ENCODE assay signal across 17 mouse cellular contexts in genomic region chr6:35353416-35353815, GRCm38 (mm10). TPM values are rescaled to one million over a fixed set of nuclear protein-coding genes. Genes with fewer than 3 reads are reported as not detected.
DNase-seq lines count a peak whose midpoint lies in the region; ATAC-seq lines count a peak whose summit lies in the region.
"Had no signal": no experiment of that assay in that cellular context is flagged by ENCODE, and none has a peak within 500 bp of the region (broad histone marks: within the 10 kb centered on the region; RNA-seq: fewer than 3 reads in every experiment).

No protein-coding gene starts in this region.

- no peak for DNase-seq in heart, postnatal 25 days (ENCODE audit: low spot score)
- no peak for DNase-seq in midbrain, embryonic 11.5 days (ENCODE audit: low spot score, missing footprints)
- no peak for DNase-seq in limb, embryonic 11.5 days (ENCODE audit: low spot score)
- DNase-seq in retina, embryonic 14.5 days (ENCODE audit: low spot score) = no peak
- DNase-seq: cerebellum, adult 11 months; right cerebral cortex, postnatal 4 days; thymus, postnatal 25 days had no signal

- 63% methylated on average over 5 of the region's 5 CpGs for WGBS in heart, embryonic 12.5 days
- WGBS in midbrain, embryonic 11.5 days = 62% methylated on average over 5 of the region's 5 CpGs
- whole genome bisulfite sequencing in midbrain, embryonic 16.5 days = 67% methylated on average over 5 of the region's 5 CpGs
- WGBS in limb, embryonic 11.5 days = 42% methylated on average over 5 of the region's 5 CpGs
- 61% methylated on average over 5 of the region's 5 CpGs for WGBS in neural tube, embryonic 12.5 days

- no peak overlapping the region for H3K27ac ChIP-seq in heart, embryonic 12.5 days (ENCODE audit: poor library complexity, severe bottlenecking)
- H3K27ac ChIP-seq in midbrain, embryonic 11.5 days (ENCODE audit: low read depth, low read length) = no peak overlapping the region
- H3K27ac ChIP-seq in midbrain, embryonic 16.5 days (ENCODE audit: low read length) = no peak overlapping the region
- peak overlapping the region; percentile 90 for H3K27ac ChIP-seq in limb, embryonic 11.5 days (replicated peaks; ENCODE audit: low read depth, low read length)
- H3K27ac ChIP-seq in neural tube, embryonic 12.5 days = no peak overlapping the region
- H3K27ac ChIP-seq: stomach, embryonic 15.5 days had no signal

- H3K4me3 ChIP-seq in heart, embryonic 12.5 days = no peak overlapping the region
- no peak overlapping the region for H3K4me3 ChIP-seq in midbrain, embryonic 11.5 days (ENCODE audit: low read depth, low read length)
- no peak overlapping the region for H3K4me3 ChIP-seq in midbrain, embryonic 16.5 days (ENCODE audit: low read depth, low read length)
- H3K4me3 ChIP-seq in limb, embryonic 11.5 days (ENCODE audit: low read depth, low read length) = no peak overlapping the region
- H3K4me3 ChIP-seq in neural tube, embryonic 12.5 days = no peak overlapping the region
- H3K4me3 ChIP-seq: stomach, embryonic 15.5 days had no signal

- H3K27me3 ChIP-seq in heart, embryonic 12.5 days (replicated peaks) = 0 out of 2 replicates have a peak, but pooled peaks cover 4% of the 10 kb centered on the region
- no peaks in the 10 kb centered on the region for H3K27me3 ChIP-seq in midbrain, embryonic 11.5 days (ENCODE audit: control insufficient read depth, insufficient read depth, low read length)
- no peaks in the 10 kb centered on the region for H3K27me3 ChIP-seq in midbrain, embryonic 16.5 days (ENCODE audit: control insufficient read depth, insufficient read depth, low read depth, low read length)
- H3K27me3 ChIP-seq in limb, embryonic 11.5 days (ENCODE audit: control insufficient read depth, insufficient read depth, low read length) = no peaks in the 10 kb centered on the region
- no peaks in the 10 kb centered on the region for H3K27me3 ChIP-seq in neural tube, embryonic 12.5 days (replicated peaks)
- H3K27me3 ChIP-seq: stomach, embryonic 15.5 days had no signal

- intact Hi-C loops in heart, postnatal 25 days (cut with DNase I) = no loop called here

- H3K9ac ChIP-seq in heart, embryonic 12.5 days = no peak overlapping the region
- no peak overlapping the region for H3K9ac ChIP-seq in midbrain, embryonic 11.5 days (ENCODE audit: low read length)
- no peak overlapping the region for H3K9ac ChIP-seq in midbrain, embryonic 16.5 days (ENCODE audit: low read depth, low read length)
- no peak overlapping the region; the same call in 1 of the 2 replicates for H3K9ac ChIP-seq in limb, embryonic 11.5 days (ENCODE audit: low read length)
- no peak overlapping the region for H3K9ac ChIP-seq in neural tube, embryonic 12.5 days
- H3K9ac ChIP-seq: stomach, embryonic 15.5 days had no signal

- no peaks in the 10 kb centered on the region for H3K9me3 ChIP-seq in heart, embryonic 12.5 days (replicated peaks)
- H3K9me3 ChIP-seq in midbrain, embryonic 11.5 days (ENCODE audit: control insufficient read depth, low read length) = no peaks in the 10 kb centered on the region
- no peaks in the 10 kb centered on the region for H3K9me3 ChIP-seq in midbrain, embryonic 16.5 days (replicated peaks; ENCODE audit: control insufficient read depth, low read length, poor library complexity, severe bottlenecking)
- H3K9me3 ChIP-seq in limb, embryonic 11.5 days (ENCODE audit: control insufficient read depth, low read length) = no peaks in the 10 kb centered on the region
- no peaks in the 10 kb centered on the region for H3K9me3 ChIP-seq in neural tube, embryonic 12.5 days
- H3K9me3 ChIP-seq: stomach, embryonic 15.5 days had no signal

- peak overlapping the region; percentile 47 for H3K4me2 ChIP-seq in heart, embryonic 12.5 days
- H3K4me2 ChIP-seq in midbrain, embryonic 11.5 days = peak overlapping the region; percentile 17; the same call in 1 of the 2 replicates
- no peak overlapping the region for H3K4me2 ChIP-seq in midbrain, embryonic 16.5 days (ENCODE audit: low read length)
- H3K4me2 ChIP-seq in limb, embryonic 11.5 days (ENCODE audit: low read depth, severe bottlenecking) = peak overlapping the region; percentile 31; the same call in 1 of the 2 replicates
- H3K4me2 ChIP-seq in neural tube, embryonic 12.5 days (replicated peaks) = peak overlapping the region; percentile 42

- no peak; the same call in 1 of the 2 replicates for ATAC-seq in heart, embryonic 12.5 days (ENCODE audit: insufficient number of reproducible peaks, low FRiP score)
- ATAC-seq in midbrain, embryonic 11.5 days (ENCODE audit: low FRiP score) = peak; percentile 40; the same call in 1 of the 2 replicates
- no peak for ATAC-seq in midbrain, embryonic 16.5 days
- no peak; the same call in 1 of the 2 replicates for ATAC-seq in limb, embryonic 11.5 days (ENCODE audit: insufficient number of reproducible peaks, low FRiP score, low TSS enrichment, low read depth)
- no peak for ATAC-seq in neural tube, embryonic 12.5 days (ENCODE audit: low FRiP score, low read depth)
- no peak for ATAC-seq in inflammation-experienced regulatory T-cells, adult 6 months
- ATAC-seq: activated CD4-positive, CD25-positive, alpha-beta regulatory T cell, adult 4 months; intestine, postnatal 0 days had no signal

- H3K36me3 ChIP-seq in heart, embryonic 12.5 days = no peaks in the 10 kb centered on the region
- H3K36me3 ChIP-seq in midbrain, embryonic 11.5 days (ENCODE audit: control insufficient read depth, insufficient read depth, low read length) = no peaks in the 10 kb centered on the region
- no peaks in the 10 kb centered on the region for H3K36me3 ChIP-seq in midbrain, embryonic 16.5 days (ENCODE audit: control insufficient read depth, insufficient read depth, low read length)
- no peaks in the 10 kb centered on the region for H3K36me3 ChIP-seq in limb, embryonic 11.5 days (ENCODE audit: control insufficient read depth, insufficient read depth, low read length)
- no peaks in the 10 kb centered on the region for H3K36me3 ChIP-seq in neural tube, embryonic 12.5 days
- H3K36me3 ChIP-seq: stomach, embryonic 15.5 days had no signal

- H3K4me1 ChIP-seq in heart, embryonic 12.5 days (replicated peaks) = peaks cover 16% of the 10 kb centered on the region
- H3K4me1 ChIP-seq in midbrain, embryonic 11.5 days (ENCODE audit: control insufficient read depth, insufficient read depth, low read length) = peaks cover 11% of the 10 kb centered on the region
- peaks cover 12% of the 10 kb centered on the region for H3K4me1 ChIP-seq in midbrain, embryonic 16.5 days (ENCODE audit: control insufficient read depth, insufficient read depth, low read length)
- peaks cover 18% of the 10 kb centered on the region for H3K4me1 ChIP-seq in limb, embryonic 11.5 days (ENCODE audit: control insufficient read depth, insufficient read depth, low read length)
- H3K4me1 ChIP-seq in neural tube, embryonic 12.5 days = peaks cover 20% of the 10 kb centered on the region

RNA-seq across cellular contexts. Expression of gene Fam180a, which starts 27.5 kb away (rescaled TPM):
- polyA plus RNA-seq in heart, embryonic 12.5 days (2016; fragmentation: Nextera tagmentation; extraction: Ambion mirVana) = 0.10 and 0.50 TPM in 2 replicates
- under 1 TPM; 0.78 to 0.81 TPM for total RNA-seq in heart, postnatal 25 days (2021)
- polyA plus RNA-seq in midbrain, embryonic 11.5 days (2014; fragmentation: Nextera tagmentation; extraction: Ambion mirVana) = not detected in 2 replicates
- 1.5 and 1.7 TPM in 2 replicates for polyA plus RNA-seq in midbrain, embryonic 16.5 days (2015; fragmentation: Nextera tagmentation; extraction: Ambion mirVana)
- polyA plus RNA-seq in limb, embryonic 11.5 days (2014; fragmentation: Nextera tagmentation; extraction: Ambion mirVana) = not detected in 2 replicates
- not detected in 2 replicates for polyA plus RNA-seq in neural tube, embryonic 12.5 days (2016; fragmentation: Nextera tagmentation; extraction: Ambion mirVana)
- polyA plus RNA-seq in inflammation-experienced regulatory T-cells, adult 6 months (2017; shearing (Covaris generic)) = not detected
- total RNA-seq: monocyte, adult 5-6 weeks had no signal
- polyA plus RNA-seq: activated CD4-positive, CD25-positive, alpha-beta regulatory T cell, adult 4 months; forebrain, embryonic 11.5 days had no signal

RNA-seq across cellular contexts. Expression of gene Slc13a4, which starts 45.5 kb away (rescaled TPM):
- 2.1 and 2.4 TPM in 2 replicates for polyA plus RNA-seq in heart, embryonic 12.5 days (2016; fragmentation: Nextera tagmentation; extraction: Ambion mirVana)
- under 1 TPM; 0.08 to 0.16 TPM for total RNA-seq in heart, postnatal 25 days (2021)
- 0.19 and 0.29 TPM in 2 replicates for polyA plus RNA-seq in midbrain, embryonic 11.5 days (2014; fragmentation: Nextera tagmentation; extraction: Ambion mirVana)
- polyA plus RNA-seq in midbrain, embryonic 16.5 days (2015; fragmentation: Nextera tagmentation; extraction: Ambion mirVana) = 5.8 and 8.0 TPM in 2 replicates
- 0.13 and 0.24 TPM in 2 replicates for polyA plus RNA-seq in limb, embryonic 11.5 days (2014; fragmentation: Nextera tagmentation; extraction: Ambion mirVana)
- 0.34 and 0.38 TPM in 2 replicates for polyA plus RNA-seq in neural tube, embryonic 12.5 days (2016; fragmentation: Nextera tagmentation; extraction: Ambion mirVana)
- under 1 TPM in 1 of 3 experiments, not detected in 2; 0.19 TPM for polyA plus RNA-seq in inflammation-experienced regulatory T-cells, adult 6 months (2017; shearing (Covaris generic))
- total RNA-seq: gastrocnemius, adult 8-10 months; monocyte, adult 5-6 weeks had no signal
